Mouse (Mus musculus): ENCODE results near the gene Ifitm3. TPM values are rescaled to one million over a fixed set of nuclear protein-coding genes. Genes with fewer than 3 reads are reported as not detected.
"Not testable (repeated sequence)": the region's sequence is repeated elsewhere in the genome, so short reads cannot be mapped to it uniquely, and the experiment has no call there.

Ifitm3 gene
- polyA plus RNA-seq, 1 experiment from 2014 or later, result 36.8 TPM

- WGBS, result 7% methylated on average over 15 of the region's 19 CpGs
- ATAC-seq (ENCODE audit: low FRiP score, low read depth), result peak; percentile 90
- peaks cover 14% of the 10 kb centered on the region for H3K4me1 ChIP-seq (replicated peaks)
- H3K27ac ChIP-seq (replicated peaks), result peak overlapping the region; percentile 76
- no peaks in the 10 kb centered on the region for H3K36me3 ChIP-seq
- H3K4me2 ChIP-seq, result peak overlapping the region; percentile 92
- H3K27me3 ChIP-seq, result no peaks in the 10 kb centered on the region
- H3K9ac ChIP-seq, result peak overlapping the region; percentile 51
- H3K9me3 ChIP-seq, result no peaks in the 10 kb centered on the region
- H3K4me3 ChIP-seq, result peak overlapping the region; percentile 44
Observed at GRCm38 (mm10) chr7:141047581-141048225, 37.1 kb upstream of the Ifitm3 start.

GRCm38 (mm10) chr7:141046931-141047580, 36.5 kb upstream of the Ifitm3 start:
- H3K9me3 ChIP-seq, result no peaks in the 10 kb centered on the region
- H3K4me1 ChIP-seq (replicated peaks), result peaks cover 14% of the 10 kb centered on the region
- H3K9ac ChIP-seq, result no peak overlapping the region
- H3K36me3 ChIP-seq, result no peaks in the 10 kb centered on the region
- peak overlapping the region; percentile 92 for H3K4me2 ChIP-seq
- H3K4me3 ChIP-seq, result no peak overlapping the region
- H3K27me3 ChIP-seq, result no peaks in the 10 kb centered on the region
- H3K27ac ChIP-seq (replicated peaks), result peak overlapping the region; percentile 68; the same call in 1 of the 2 replicates
- no peak for ATAC-seq (ENCODE audit: low FRiP score, low read depth)
- 68% methylated on average over 6 of the region's 6 CpGs for WGBS

GRCm38 (mm10) chr7:141042539-141042938, 32.0 kb upstream of the Ifitm3 start:
- Histone ChIP-seq H3K4me3 (no peak overlapping the region), H3K4me1 (replicated peaks) (peaks cover 4% of the 10 kb centered on the region; the same call in 1 of the 2 replicates), H3K4me2 (no peak overlapping the region), H3K27me3 (no peaks in the 10 kb centered on the region), H3K27ac (replicated peaks) (no peak overlapping the region), H3K9ac (no peak overlapping the region), H3K9me3 (no peaks in the 10 kb centered on the region), H3K36me3 (no peaks in the 10 kb centered on the region)
- 61% methylated on average over 4 of the region's 4 CpGs for WGBS
- ATAC-seq (ENCODE audit: low FRiP score, low read depth), result no peak

GRCm38 (mm10) chr7:141041661-141042060, 31.1 kb upstream of the Ifitm3 start:
- no peak overlapping the region for H3K4me3 ChIP-seq
- ATAC-seq (ENCODE audit: low FRiP score, low read depth), result peak; percentile 88
- H3K9me3 ChIP-seq, result no peaks in the 10 kb centered on the region
- no peak overlapping the region for H3K4me2 ChIP-seq
- no peak overlapping the region for H3K9ac ChIP-seq
- H3K27ac ChIP-seq (replicated peaks), result peak overlapping the region; percentile 63; the same call in 1 of the 2 replicates
- H3K4me1 ChIP-seq (replicated peaks), result no peaks in the 10 kb centered on the region
- no peaks in the 10 kb centered on the region for H3K36me3 ChIP-seq
- H3K27me3 ChIP-seq, result no peaks in the 10 kb centered on the region
- 27% methylated on average over 5 of the region's 5 CpGs for WGBS

- WGBS, result 45% methylated on average over 6 of the region's 9 CpGs
- Histone ChIP-seq H3K4me3 (no peak overlapping the region), H3K36me3 (no peaks in the 10 kb centered on the region), H3K27ac (replicated peaks) (peak overlapping the region; percentile 63), H3K4me1 (replicated peaks) (no peaks in the 10 kb centered on the region), H3K27me3 (no peaks in the 10 kb centered on the region), H3K9ac (no peak overlapping the region), H3K9me3 (no peaks in the 10 kb centered on the region), H3K4me2 (no peak overlapping the region)
- ATAC-seq (ENCODE audit: low FRiP score, low read depth), result no peak
Observed at GRCm38 (mm10) chr7:141040867-141041606, 30.5 kb upstream of the Ifitm3 start.

DNA sequence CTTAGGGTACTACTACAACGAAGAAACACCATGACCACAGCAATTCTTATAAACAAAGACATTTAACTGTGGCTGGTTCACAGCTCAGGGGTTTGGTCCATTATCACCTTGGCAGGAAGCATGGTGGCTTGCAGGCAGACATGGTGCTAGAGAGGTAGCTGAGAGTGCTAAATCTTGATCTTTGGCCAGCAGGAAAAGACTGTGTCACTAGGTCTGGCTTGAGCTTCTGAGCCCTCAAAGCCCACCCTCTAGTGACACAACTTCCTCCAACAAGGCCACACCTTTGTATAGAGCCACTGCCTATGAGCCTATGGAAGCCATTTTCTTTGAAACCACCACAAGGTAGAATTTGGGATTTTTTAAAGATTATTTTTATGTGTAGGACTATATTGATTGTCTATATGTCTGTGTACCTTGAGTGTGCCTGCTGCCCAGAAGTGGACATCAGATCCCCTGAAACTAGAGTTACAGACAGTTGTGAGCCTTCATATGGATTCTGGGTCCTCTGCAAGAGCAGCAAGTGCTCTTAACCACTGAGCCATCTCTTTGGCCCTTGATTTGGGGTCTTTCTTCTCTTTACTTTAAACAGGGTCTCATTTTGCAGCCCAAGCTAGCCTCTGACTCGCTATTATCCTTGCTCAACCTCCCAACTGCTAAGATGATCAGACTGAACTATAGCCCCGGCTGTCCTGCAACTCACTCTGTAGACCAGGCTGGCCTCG, 29.0 kb upstream of the Ifitm3 start:
- no peak overlapping the region for H3K4me3 ChIP-seq
- H3K9me3 ChIP-seq, result no peaks in the 10 kb centered on the region
- 96% methylated on average over 4 of the region's 4 CpGs for WGBS
- no peak overlapping the region for H3K9ac ChIP-seq
- no peak for ATAC-seq (ENCODE audit: low FRiP score, low read depth)
- H3K27me3 ChIP-seq, result no peaks in the 10 kb centered on the region
- no peaks in the 10 kb centered on the region for H3K4me1 ChIP-seq (replicated peaks)
- no peak overlapping the region for H3K4me2 ChIP-seq
- no peak overlapping the region for H3K27ac ChIP-seq (replicated peaks)
- no peaks in the 10 kb centered on the region for H3K36me3 ChIP-seq

DNA sequence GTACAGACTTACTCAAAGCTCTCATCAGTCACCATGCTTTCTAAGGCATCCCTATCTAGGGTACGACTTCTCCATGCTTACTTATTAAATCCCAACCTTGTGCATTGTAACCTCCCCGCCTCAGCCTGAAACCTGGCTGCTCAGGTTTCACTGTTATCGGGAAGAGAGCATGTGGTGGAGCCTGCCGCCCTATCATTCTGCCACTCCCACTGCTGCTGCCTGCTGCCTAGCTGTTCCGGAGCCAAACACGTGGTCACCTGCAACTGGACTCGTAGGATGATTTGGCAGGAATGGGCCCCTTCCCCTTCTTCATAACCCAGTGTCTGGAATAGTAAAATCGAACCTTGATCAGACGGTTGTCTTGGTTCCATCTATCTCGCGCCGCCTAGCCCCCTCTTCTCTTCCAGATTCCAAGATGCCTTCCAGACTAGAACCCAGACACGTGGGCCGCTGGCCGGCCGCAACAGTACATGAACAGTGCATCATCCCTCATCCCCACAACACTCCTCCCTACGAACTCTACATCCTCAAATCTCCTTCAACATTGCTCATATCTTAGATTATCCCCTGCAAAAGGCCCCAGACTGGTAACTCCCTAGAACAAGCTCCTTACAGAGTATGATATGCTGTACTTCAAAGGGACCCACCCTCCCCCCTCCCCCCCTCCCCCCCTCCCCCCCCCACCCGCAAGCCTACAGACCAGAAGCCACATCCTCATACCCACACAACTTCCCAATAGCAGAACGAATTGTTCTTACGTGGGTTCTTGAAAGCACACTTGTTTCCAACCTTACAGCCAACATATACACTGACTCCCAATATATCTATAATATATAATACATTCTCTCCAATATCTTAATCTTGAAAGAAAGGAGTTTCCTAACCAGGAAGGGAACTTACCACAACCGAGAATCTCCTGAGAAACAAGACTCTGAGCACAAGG, 27.8 kb upstream of the Ifitm3 start:
- Histone ChIP-seq H3K36me3 (no peaks in the 10 kb centered on the region), H3K27me3 (no peaks in the 10 kb centered on the region), H3K4me3 (no peak overlapping the region), H3K9me3 (no peaks in the 10 kb centered on the region), H3K27ac (replicated peaks) (no peak overlapping the region), H3K4me2 (no peak overlapping the region), H3K9ac (no peak overlapping the region), H3K4me1 (replicated peaks) (no peaks in the 10 kb centered on the region)
- no peak for ATAC-seq (ENCODE audit: low FRiP score, low read depth)
- 85% methylated on average over 20 of the region's 21 CpGs for WGBS

GRCm38 (mm10) chr7:141036624-141037023, 26.1 kb upstream of the Ifitm3 start:
- 84% methylated on average over 1 of the region's 2 CpGs for WGBS
- not testable (repeated sequence) for ATAC-seq (ENCODE audit: low FRiP score, low read depth); H3K27me3 ChIP-seq

GRCm38 (mm10) chr7:141032458-141033167, 22.0 kb upstream of the Ifitm3 start:
- Histone ChIP-seq H3K36me3 (no peaks in the 10 kb centered on the region), H3K9ac (no peak overlapping the region), H3K4me1 (replicated peaks) (no peaks in the 10 kb centered on the region), H3K27ac (replicated peaks) (no peak overlapping the region), H3K4me3 (no peak overlapping the region), H3K27me3 (no peaks in the 10 kb centered on the region), H3K9me3 (no peaks in the 10 kb centered on the region), H3K4me2 (no peak overlapping the region)
- WGBS, result 87% methylated on average over 9 of the region's 9 CpGs
- ATAC-seq (ENCODE audit: low FRiP score, low read depth), result no peak

More at GRCm38 (mm10) chr7:141036624-141037023, 26.1 kb upstream of the Ifitm3 start:
- H3K36me3 ChIP-seq; H3K4me3 ChIP-seq; H3K27ac ChIP-seq (replicated peaks); H3K4me2 ChIP-seq; H3K9me3 ChIP-seq; H3K9ac ChIP-seq; H3K4me1 ChIP-seq (replicated peaks): not testable (repeated sequence)

GRCm38 (mm10) chr7:141030390-141030789, 19.8 kb upstream of the Ifitm3 start:
- Histone ChIP-seq H3K27me3 (no peaks in the 10 kb centered on the region), H3K36me3 (no peaks in the 10 kb centered on the region), H3K4me3 (no peak overlapping the region), H3K4me2 (no peak overlapping the region), H3K9me3 (no peaks in the 10 kb centered on the region), H3K27ac (replicated peaks) (no peak overlapping the region), H3K9ac (no peak overlapping the region), H3K4me1 (replicated peaks) (0 out of 2 replicates have a peak, but pooled peaks cover 11% of the 10 kb centered on the region)
- ATAC-seq (ENCODE audit: low FRiP score, low read depth), result no peak
- 47% methylated on average over 3 of the region's 3 CpGs for WGBS
